Mouse (Mus musculus) intestine, embryonic 16.5 days (tissue): ENCODE measurements around the gene C1qbp. TPM values are rescaled to one million over a fixed set of nuclear protein-coding genes. Genes with fewer than 3 reads are reported as not detected.

Source experiments
- polyA plus RNA-seq: library from polyadenylated mRNA; unstranded; fragments of >200 nt; fragmentation: Nextera tagmentation; extraction: Ambion mirVana; gene quantifications from 2 replicates; pipeline ENCODE4 v1.2.1, GENCODE M21; 2015

C1qbp gene
- polyA plus RNA-seq, 1 experiment from 2014 or later = 372 TPM

Other genes starting within 250 kb of the C1qbp start
- gene Zfp3, start 218.8 kb downstream of the C1qbp start, polyA plus RNA-seq = 4.8 and 5.3 TPM in 2 replicates
- 0.37 and 1.0 TPM in 2 replicates for gene Scimp, start 170.4 kb downstream of the C1qbp start, polyA plus RNA-seq
- gene Rabep1, start 138.2 kb downstream of the C1qbp start, polyA plus RNA-seq = 55.8 and 60.7 TPM in 2 replicates
- gene Nup88, start 13.1 kb downstream of the C1qbp start, polyA plus RNA-seq = 86.4 and 92.2 TPM in 2 replicates
- 59.1 and 61.5 TPM in 2 replicates for gene Rpain, start 12.8 kb downstream of the C1qbp start, polyA plus RNA-seq
- gene Dhx33, start 21.4 kb upstream of the C1qbp start, polyA plus RNA-seq = 12.2 and 13.9 TPM in 2 replicates
- gene Mis12, start 36.6 kb upstream of the C1qbp start, polyA plus RNA-seq = 27.9 and 35.2 TPM in 2 replicates
- gene Derl2, start 36.8 kb upstream of the C1qbp start, polyA plus RNA-seq = 65.8 and 66.4 TPM in 2 replicates
- 45.2 and 51.0 TPM in 2 replicates for gene 6330403K07Rik, start 50.5 kb upstream of the C1qbp start, polyA plus RNA-seq
- gene Nlrp1a, start 161.7 kb upstream of the C1qbp start, polyA plus RNA-seq = 0.17 and 0.20 TPM in 2 replicates
- 0.11 and 0.20 TPM in 2 replicates for gene Nlrp1b, start 247.7 kb upstream of the C1qbp start, polyA plus RNA-seq